In the genomic region with DNA sequence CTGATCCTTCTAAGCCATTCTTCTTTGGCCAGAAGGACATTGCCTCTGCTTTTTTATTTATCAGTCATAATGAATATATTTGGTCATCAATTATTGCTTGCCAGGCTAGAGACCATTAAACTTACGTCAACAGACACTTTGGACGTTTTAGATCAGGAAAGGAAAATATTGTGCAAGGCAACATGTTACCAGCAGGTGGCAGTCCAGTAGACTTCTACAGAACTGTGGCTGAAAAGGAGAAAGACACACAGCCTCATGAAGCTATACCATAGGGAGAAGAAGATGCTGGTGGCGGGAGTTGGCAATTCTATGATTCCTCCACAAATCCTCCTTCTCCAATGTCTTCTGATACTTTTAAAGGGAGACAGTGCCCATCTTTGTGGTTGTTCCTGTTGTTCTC, we compare ENCODE assay signal across 9 mouse cellular contexts.
DNase-seq lines count a peak whose midpoint lies in the region; ATAC-seq and TF ChIP-seq lines count a peak whose summit lies in the region.
"Had no signal": no experiment of that assay in that cellular context is flagged by ENCODE, and none has a peak within 500 bp of the region (broad histone marks: within the 10 kb centered on the region; RNA-seq: fewer than 3 reads in every experiment).

No protein-coding gene starts in this region.

- ATAC-seq in CD4-positive, CD25-positive, alpha-beta regulatory T cell, adult 4 months, result no peak

- no peaks in the 10 kb centered on the region for H3K79me2 ChIP-seq in myocyte (ENCODE audit: control insufficient read depth, insufficient read depth)

- no peak for TF ChIP-seq POLR2A in myocyte (IDR thresholded peaks at IDR 0.05; ENCODE audit: insufficient read length, low read depth)

- DNase-seq in CD4-positive, CD25-positive, alpha-beta regulatory T cell, adult 2 months (ENCODE audit: low read depth, low spot score), result peak; percentile 45
- peak; percentile 40 for DNase-seq in ovary, postnatal 14 days (ENCODE audit: low spot score)
- no peak for DNase-seq in ovary, postnatal 10 days (ENCODE audit: low spot score)
- DNase-seq in cerebellum, adult 8-10 months, result peak; percentile 47
- peak; percentile 22 for DNase-seq in gastrocnemius, postnatal 14 days
- DNase-seq in left cerebral cortex, adult 18-20 months (ENCODE audit: low spot score in 2 of 2), result peak; percentile 72 to 80

- H3K27me3 ChIP-seq in myocyte (ENCODE audit: control insufficient read depth, insufficient read depth, insufficient read length), result no peaks in the 10 kb centered on the region

- intact Hi-C loops in gastrocnemius, postnatal 14 days (cut with DNase I; ENCODE audit: low total_unique reads), result loop anchor here (5.0 kb wide), 1 partner anchor 1625 kb away; no protein-coding TSS in a partner anchor

- H3ac ChIP-seq in myocyte (ENCODE audit: control insufficient read depth, insufficient read length), result no peak overlapping the region

- no peaks in the 10 kb centered on the region for H3K36me3 ChIP-seq in myocyte (ENCODE audit: control insufficient read depth, insufficient read depth)
- H3K36me3 ChIP-seq: heart, embryonic 13.5 days had no signal

- no peak overlapping the region for H3K4me3 ChIP-seq in myocyte
- H3K4me3 ChIP-seq: heart, embryonic 13.5 days had no signal

- no peak overlapping the region for H3K4me2 ChIP-seq in myocyte (ENCODE audit: low read depth)
- H3K4me2 ChIP-seq: heart, embryonic 13.5 days had no signal

TF ChIP-seq in myocyte, 11 proteins besides CTCF, POLR2A, EP300 and RAD21:
- TF ChIP-seq SRF (IDR thresholded peaks at IDR 0.05; ENCODE audit: control insufficient read depth, insufficient read length, low read depth), result no peak
- TF ChIP-seq TCF3 (IDR thresholded peaks at IDR 0.05; ENCODE audit: insufficient read length, low read depth), result no peak
- TF ChIP-seq E2F4 (IDR thresholded peaks at IDR 0.05; ENCODE audit: insufficient read depth), result no peak
- TF ChIP-seq MYOD1 (IDR thresholded peaks at IDR 0.05; ENCODE audit: control insufficient read depth in 1 of 3, insufficient read length in 2 of 3, low read depth in 2 of 3), result no peak
- TF ChIP-seq CEBPB (IDR thresholded peaks at IDR 0.05; ENCODE audit: insufficient read depth, poor library complexity, severe bottlenecking), result 0 out of 2 replicates have a peak, but pooled peaks have one; percentile 15
